Mouse (Mus musculus) cortical plate, adult 2 months (tissue): Measurements from ENCODE around the gene Morn4. TPM values are rescaled to one million over a fixed set of nuclear protein-coding genes. Genes with fewer than 3 reads are reported as not detected.
A peak's percentile ranks its signal among the peaks of the same experiment; 100 is the strongest.

Experiments used
- H3K27ac ChIP-seq: fragments of 200-500 bp; 2 replicates; pipeline ENCODE4 v1.5.1; 2012; ENCODE audit warnings: low read length, control low read depth, inconsistent platforms; ENCODE audit not compliant: insufficient read depth
- H3K4me1 ChIP-seq: fragments of 200-500 bp; 2 replicates; pipeline ENCODE4 v1.6.1; 2011; ENCODE audit warnings: low read length; ENCODE audit not compliant: control insufficient read depth, insufficient read depth
- H3K4me3 ChIP-seq: fragments of 200-500 bp; 2 replicates; pipeline ENCODE4 v1.5.1; 2011; ENCODE audit warnings: mild to moderate bottlenecking, low read length, control low read depth; ENCODE audit not compliant: insufficient read depth
- CTCF ChIP-seq: fragments of 200-500 bp; IDR thresholded peaks from 2 replicates; pipeline ENCODE4 v1.5.1; 2011; ENCODE audit warnings: mild to moderate bottlenecking, control low read depth, low read length; ENCODE audit not compliant: insufficient read depth; ENCODE audit errors: extremely low read depth
- POLR2A ChIP-seq: fragments of 200-500 bp; IDR thresholded peaks from 2 replicates; pipeline ENCODE4 v1.6.1; 2011; ENCODE audit warnings: mild to moderate bottlenecking, low read length, control low read depth; ENCODE audit not compliant: insufficient read depth; ENCODE audit errors: extremely low read depth
- polyA plus RNA-seq: library from polyadenylated mRNA; depleted of rRNA; stranded (reverse); fragments of >200 nt; gene quantifications from 2 replicates; pipeline ENCODE4 v1.2.3, GENCODE M21; 2012

Gene Morn4
- polyA plus RNA-seq, 1 experiment: 91.9 TPM

DNA sequence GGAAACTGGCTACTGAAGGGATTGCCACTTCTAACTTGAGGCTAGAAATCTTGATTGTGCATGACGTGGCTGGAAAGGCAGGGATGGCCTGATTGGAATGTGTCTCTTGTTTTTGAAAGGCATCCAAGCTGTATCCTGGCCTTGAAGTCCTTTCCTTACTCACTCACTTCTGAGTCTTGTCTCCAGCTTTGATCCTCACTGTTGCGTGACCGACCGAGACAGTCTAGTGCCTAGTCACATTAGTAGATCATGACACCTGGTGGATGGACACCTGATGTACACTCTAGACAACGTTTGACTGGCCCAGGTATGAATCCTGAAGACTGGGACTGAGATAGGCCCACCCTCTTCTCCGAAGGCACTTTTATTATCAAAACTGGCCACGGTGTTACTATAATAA lies 13.4 kb downstream of the Morn4 start:
- H3K27ac ChIP-seq: no peak overlapping the region
- no peaks in the 10 kb centered on the region for H3K4me1 ChIP-seq
- no peak overlapping the region for H3K4me3 ChIP-seq
- TF ChIP-seq POLR2A (no peak), CTCF (no peak)

GRCm38 (mm10) chr19:42071886-42072608 lies 14.1 kb downstream of the Morn4 start:
- H3K27ac ChIP-seq: no peak overlapping the region
- TF ChIP-seq CTCF (no peak), POLR2A (no peak)
- H3K4me3 ChIP-seq: no peak overlapping the region
- H3K4me1 ChIP-seq: no peaks in the 10 kb centered on the region

DNA sequence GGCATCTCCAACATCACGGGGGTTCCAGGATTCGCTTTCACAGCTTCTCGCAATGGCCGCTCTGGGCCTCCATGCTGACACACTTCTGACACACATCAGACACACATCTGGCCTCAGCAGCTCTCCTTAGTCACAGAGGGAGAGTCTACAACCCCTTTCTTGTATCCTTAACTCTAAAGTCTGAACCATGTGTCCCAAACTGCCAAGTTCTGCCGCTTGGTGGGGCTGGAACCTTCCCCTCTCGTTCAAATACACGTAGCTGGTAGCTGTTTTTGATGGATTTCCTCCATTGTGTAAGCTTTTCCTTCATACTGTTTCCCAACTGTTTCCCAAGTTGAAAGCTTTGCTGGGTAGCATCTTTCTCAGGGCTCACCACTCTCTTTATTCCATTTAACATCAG lies 14.9 kb downstream of the Morn4 start:
- no peak overlapping the region for H3K4me3 ChIP-seq
- TF ChIP-seq CTCF: peak; percentile 30; the same call in 1 of the 2 replicates
- TF ChIP-seq POLR2A: no peak
- H3K4me1 ChIP-seq: no peaks in the 10 kb centered on the region
- H3K27ac ChIP-seq: no peak overlapping the region

GRCm38 (mm10) chr19:42069241-42069525 lies 17.0 kb downstream of the Morn4 start:
- no peak for TF ChIP-seq POLR2A
- peak; percentile 74 for TF ChIP-seq CTCF
- H3K4me1 ChIP-seq: no peaks in the 10 kb centered on the region
- H3K27ac ChIP-seq: no peak overlapping the region
- no peak overlapping the region for H3K4me3 ChIP-seq

GRCm38 (mm10) chr19:42068441-42069240 lies 17.5 kb downstream of the Morn4 start:
- no peak overlapping the region for H3K27ac ChIP-seq
- TF ChIP-seq POLR2A (no peak), CTCF (no peak)
- H3K4me1 ChIP-seq: no peaks in the 10 kb centered on the region
- no peak overlapping the region for H3K4me3 ChIP-seq

GRCm38 (mm10) chr19:42061443-42061842 lies 24.7 kb downstream of the Morn4 start:
- H3K4me3 ChIP-seq: no peak overlapping the region
- H3K27ac ChIP-seq: no peak overlapping the region
- no peak for TF ChIP-seq CTCF
- TF ChIP-seq POLR2A: no peak
- no peaks in the 10 kb centered on the region for H3K4me1 ChIP-seq

DNA sequence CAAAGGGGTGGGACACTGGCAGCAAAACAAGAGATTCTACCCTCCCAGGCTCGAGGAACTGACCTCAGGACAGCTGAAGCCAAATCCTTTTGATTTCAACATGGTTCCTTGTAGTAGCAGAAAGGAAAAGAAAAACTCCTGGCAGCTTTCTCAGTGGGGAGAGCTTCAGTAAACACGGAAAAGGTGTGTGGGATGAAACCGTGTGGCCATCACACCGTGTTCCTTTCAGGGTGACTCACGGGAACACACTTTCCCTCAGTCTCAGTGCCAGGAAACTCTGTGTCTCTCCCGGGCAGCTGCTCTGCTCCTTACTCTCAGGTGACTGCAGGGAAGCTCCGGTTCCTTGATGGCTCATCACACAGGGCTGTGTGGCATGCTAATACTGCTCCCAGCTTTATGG lies 27.7 kb downstream of the Morn4 start:
- no peak overlapping the region for H3K27ac ChIP-seq
- H3K4me3 ChIP-seq: no peak overlapping the region
- TF ChIP-seq CTCF (no peak), POLR2A (no peak)
- H3K4me1 ChIP-seq: no peaks in the 10 kb centered on the region

DNA sequence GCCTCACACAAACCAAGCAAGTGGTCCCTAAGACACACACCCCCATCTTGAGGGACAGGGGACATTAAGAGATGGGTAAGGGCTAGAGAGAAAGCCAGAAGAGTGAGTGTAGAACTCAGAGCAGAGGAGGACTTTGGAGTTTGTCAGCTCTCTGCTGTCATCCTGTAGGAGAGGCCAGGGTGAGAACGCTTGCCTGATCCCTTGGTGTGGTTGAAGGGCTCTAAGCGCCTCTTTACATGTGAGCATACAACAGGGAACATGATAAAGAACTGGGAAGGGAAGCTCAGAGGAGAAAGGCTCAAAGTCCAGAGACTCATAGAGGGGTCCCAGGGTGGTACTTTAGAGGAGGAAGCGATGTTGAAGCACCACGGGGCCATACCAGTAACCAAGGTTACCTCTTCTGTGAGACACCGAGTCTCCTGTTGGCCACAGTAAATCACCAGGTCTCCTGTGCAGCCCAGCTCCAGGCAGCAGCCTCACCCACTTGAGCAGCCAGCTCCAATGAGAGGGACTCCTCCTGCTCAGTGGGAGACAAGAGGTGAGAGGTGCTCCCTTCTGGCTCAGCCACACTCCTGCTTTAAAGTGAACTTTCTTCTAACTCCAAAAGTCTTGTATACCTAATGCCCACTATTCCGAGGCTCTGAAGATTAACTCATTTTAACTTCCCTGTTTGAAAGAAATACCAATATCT lies 29.3 kb downstream of the Morn4 start:
- Histone ChIP-seq H3K4me3 (no peak overlapping the region), H3K4me1 (no peaks in the 10 kb centered on the region), H3K27ac (no peak overlapping the region)
- no peak for TF ChIP-seq POLR2A
- no peak for TF ChIP-seq CTCF

DNA sequence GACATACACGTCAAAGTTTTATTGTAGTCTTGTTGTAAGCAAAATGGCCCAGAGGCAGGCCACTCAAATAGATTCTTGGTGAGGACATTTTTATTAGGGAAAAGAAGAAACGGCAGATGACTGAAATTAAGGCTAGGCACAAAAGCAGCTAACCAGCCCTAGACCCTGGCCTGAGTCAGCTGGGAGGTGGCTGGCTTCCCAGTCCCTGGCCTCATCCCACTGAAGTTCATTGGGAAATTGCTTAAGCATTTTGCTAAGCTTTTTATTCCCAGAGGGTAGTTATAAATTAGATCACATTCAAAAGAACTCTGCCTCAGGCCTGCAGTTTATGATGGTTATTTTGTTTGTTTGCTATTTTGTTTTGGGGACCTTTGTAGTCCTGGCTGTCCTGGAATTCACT lies 30.3 kb downstream of the Morn4 start:
- TF ChIP-seq CTCF (no peak), POLR2A (no peak)
- H3K4me3 ChIP-seq: no peak overlapping the region
- H3K27ac ChIP-seq: no peak overlapping the region
- H3K4me1 ChIP-seq: no peaks in the 10 kb centered on the region

DNA sequence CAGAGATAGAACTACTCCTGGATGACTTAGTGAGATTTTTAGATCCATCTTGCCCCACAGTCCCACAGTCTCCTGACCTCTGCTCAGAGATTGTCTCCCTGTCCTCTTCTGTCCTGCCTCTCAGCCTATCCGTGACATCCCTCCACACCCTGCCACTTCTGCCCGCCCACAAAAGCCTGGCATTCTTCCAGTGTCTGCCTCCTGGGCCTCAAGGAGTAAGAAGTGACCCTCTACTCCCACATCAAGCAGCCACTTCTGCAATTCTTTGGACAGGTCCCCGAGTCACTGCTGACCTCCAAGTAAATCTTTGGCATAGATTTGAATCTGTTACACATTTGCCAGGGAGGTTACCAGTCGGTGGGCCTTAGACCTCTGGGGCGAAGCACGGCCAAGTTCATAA lies 31.9 kb downstream of the Morn4 start:
- H3K4me3 ChIP-seq: no peak overlapping the region
- no peaks in the 10 kb centered on the region for H3K4me1 ChIP-seq
- H3K27ac ChIP-seq: no peak overlapping the region
- TF ChIP-seq POLR2A (no peak), CTCF (no peak)
